Mouse (Mus musculus) bone marrow, adult 2 months (tissue): ENCODE measurements around the gene Efnb2. TPM values are rescaled to one million over a fixed set of nuclear protein-coding genes. Genes with fewer than 3 reads are reported as not detected.

Source experiments
- H3K27ac ChIP-seq: fragments of 200-500 bp; 2 replicates; pipeline ENCODE4 v1.5.1; 2012; ENCODE audit warnings: low read depth, mild to moderate bottlenecking, control low read depth, inconsistent platforms, low read length; ENCODE audit not compliant: control insufficient read depth, poor library complexity, insufficient read depth
- H3K4me1 ChIP-seq: fragments of 200-500 bp; 2 replicates; pipeline ENCODE4 v1.6.1; 2011; ENCODE audit warnings: low read length; ENCODE audit not compliant: control insufficient read depth, insufficient read depth
- H3K4me3 ChIP-seq: fragments of 200-500 bp; replicated peaks from 2 replicates; pipeline ENCODE3; 2011; ENCODE audit warnings: mild to moderate bottlenecking, low read depth, low read length, control low read depth; ENCODE audit not compliant: control insufficient read depth
- CTCF ChIP-seq: fragments of 200-500 bp; IDR thresholded peaks from 2 replicates; pipeline ENCODE4 v1.5.1; 2011; ENCODE audit warnings: low read length, control low read depth; ENCODE audit not compliant: control insufficient read depth, insufficient read depth
- POLR2A ChIP-seq: fragments of 200-500 bp; IDR thresholded peaks from 2 replicates; pipeline ENCODE4 v1.6.1; 2011; ENCODE audit warnings: low read depth, mild to moderate bottlenecking, control low read depth, low read length, borderline replicate concordance; ENCODE audit not compliant: control insufficient read depth
- WGBS: fragments of 180-500 bp; shearing (Covaris S2); methylation state at CpG from one replicate; pipeline ENCODE4 v1.1.7; 2018; 5-methylcytosine and 5-hydroxymethylcytosine counted together
- polyA plus RNA-seq: library from polyadenylated mRNA; stranded (reverse); fragments of >200 nt; gene quantifications from 2 replicates; pipeline ENCODE4 v1.2.4, GENCODE M21; 2011; ENCODE audit warnings: low replicate concordance; ENCODE audit not compliant: missing spikeins, insufficient read depth, insufficient read length

Gene Efnb2
- polyA plus RNA-seq, 1 experiment, result 2.9 TPM

GRCm38 (mm10) chr8:8611928-8612327 is 49.1 kb downstream of the Efnb2 start:
- no peak for TF ChIP-seq CTCF
- H3K27ac ChIP-seq, result no peak overlapping the region
- H3K4me1 ChIP-seq, result no peaks in the 10 kb centered on the region
- no peak overlapping the region for H3K4me3 ChIP-seq
- WGBS, result 78% methylated on average over 4 of the region's 4 CpGs

- Histone ChIP-seq H3K4me3 (no peak overlapping the region), H3K27ac (no peak overlapping the region), H3K4me1 (no peaks in the 10 kb centered on the region)
- TF ChIP-seq POLR2A (no peak), CTCF (no peak)
- 66% methylated on average over 7 of the region's 7 CpGs for WGBS
Observed at GRCm38 (mm10) chr8:8609791-8610190, 51.3 kb downstream of the Efnb2 start.

- WGBS, result 78% methylated on average over 5 of the region's 5 CpGs
- H3K27ac ChIP-seq, result no peak overlapping the region
- no peaks in the 10 kb centered on the region for H3K4me1 ChIP-seq
- no peak for TF ChIP-seq CTCF
- no peak overlapping the region for H3K4me3 ChIP-seq
Observed at GRCm38 (mm10) chr8:8609141-8609540, 51.9 kb downstream of the Efnb2 start.

GRCm38 (mm10) chr8:8605621-8606020 is 55.4 kb downstream of the Efnb2 start:
- no peak for TF ChIP-seq CTCF
- no peak for TF ChIP-seq POLR2A
- no peaks in the 10 kb centered on the region for H3K4me1 ChIP-seq
- WGBS, result 70% methylated on average over 4 of the region's 4 CpGs
- no peak overlapping the region for H3K4me3 ChIP-seq
- H3K27ac ChIP-seq, result no peak overlapping the region

DNA sequence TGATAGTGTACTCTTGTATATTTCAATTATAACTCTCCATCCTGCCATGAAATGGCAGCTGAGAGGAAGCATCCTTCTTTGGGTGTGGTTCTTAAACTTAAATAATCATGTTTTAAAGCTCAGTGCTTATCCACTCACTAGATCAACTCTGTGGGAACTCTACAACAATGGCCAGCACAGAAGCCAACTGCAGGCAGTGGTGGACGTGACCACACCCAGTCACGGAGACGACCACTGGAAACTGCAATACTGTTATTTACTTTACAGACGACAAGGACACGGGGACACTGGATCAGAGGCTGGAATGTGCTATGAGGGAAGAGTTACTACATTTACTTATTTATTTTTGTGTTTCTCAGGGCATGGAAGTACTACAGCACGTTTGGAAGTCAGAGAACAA is 57.2 kb downstream of the Efnb2 start:
- 72% methylated on average over 6 of the region's 6 CpGs for WGBS

DNA sequence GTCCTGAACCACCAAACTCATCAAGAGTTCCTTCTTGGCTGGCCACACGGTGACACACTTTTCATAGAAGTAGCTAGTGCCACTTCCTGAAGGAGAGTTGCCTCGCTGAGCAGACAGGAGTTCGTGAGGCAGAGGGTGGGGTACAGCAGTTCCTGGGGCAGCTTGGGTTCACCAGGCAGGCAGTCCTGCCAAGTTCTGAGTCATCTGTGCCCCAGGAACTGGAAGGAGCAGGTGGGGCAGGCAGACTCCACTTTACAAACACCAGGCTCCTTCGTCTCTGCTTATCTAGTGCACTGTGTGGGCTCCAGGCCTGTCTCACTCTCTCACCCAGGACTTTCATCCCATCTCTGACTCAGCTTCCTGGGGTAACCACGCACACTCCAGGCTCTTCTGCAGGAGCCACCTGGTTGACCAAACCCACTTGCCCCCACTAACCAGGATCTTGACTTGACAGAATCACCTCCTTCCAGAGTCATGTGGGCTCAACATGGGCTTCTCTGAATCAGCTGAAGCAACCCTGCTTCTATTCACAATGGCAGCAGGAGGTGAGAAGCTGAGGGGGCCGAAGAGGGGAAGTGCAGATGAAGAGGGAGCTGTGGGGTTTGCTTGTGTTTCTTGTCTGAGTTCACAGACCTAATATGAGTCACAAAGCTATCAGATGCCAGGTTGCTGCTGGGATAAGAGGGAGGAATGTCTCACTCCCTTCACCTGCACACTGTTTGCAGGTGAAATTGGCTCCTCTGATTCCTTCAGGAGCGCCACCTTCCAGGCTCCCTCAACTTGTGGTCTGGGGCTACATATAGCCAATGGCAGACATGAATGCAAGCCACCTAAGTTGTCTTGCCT is 58.2 kb downstream of the Efnb2 start:
- TF ChIP-seq CTCF (no peak), POLR2A (no peak)
- 19% methylated on average over 7 of the region's 7 CpGs for whole genome bisulfite sequencing
- H3K27ac ChIP-seq, result no peak overlapping the region
- H3K4me1 ChIP-seq, result no peaks in the 10 kb centered on the region
- H3K4me3 ChIP-seq, result no peak overlapping the region

More for the DNA sequence above, 57.2 kb downstream of the Efnb2 start:
- TF ChIP-seq POLR2A, result no peak
- TF ChIP-seq CTCF, result no peak
- no peak overlapping the region for H3K27ac ChIP-seq
- H3K4me1 ChIP-seq, result no peaks in the 10 kb centered on the region
- H3K4me3 ChIP-seq, result no peak overlapping the region

DNA sequence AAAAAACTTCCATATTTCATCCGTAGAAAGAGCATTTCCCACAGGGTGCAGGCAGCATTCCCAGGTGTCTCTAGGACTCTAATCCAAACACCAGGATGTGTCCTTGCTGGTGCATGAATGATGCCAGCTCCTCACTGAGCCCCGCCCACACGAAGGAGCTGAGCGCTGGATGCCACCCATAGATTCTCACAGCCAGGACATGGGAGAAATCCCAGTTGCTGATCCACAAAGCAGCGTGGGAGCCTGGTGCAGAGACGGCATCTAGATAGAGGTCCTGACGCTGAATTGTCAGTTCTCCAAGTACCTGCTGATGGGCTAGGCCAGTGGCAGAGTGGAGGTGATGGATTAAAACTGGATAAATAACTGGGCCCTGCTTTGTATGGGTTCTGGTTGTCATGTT is 61.1 kb downstream of the Efnb2 start:
- TF ChIP-seq CTCF (no peak), POLR2A (no peak)
- WGBS, result 85% methylated on average over 7 of the region's 7 CpGs
- Histone ChIP-seq H3K27ac (no peak overlapping the region), H3K4me1 (no peaks in the 10 kb centered on the region), H3K4me3 (no peak overlapping the region)

DNA sequence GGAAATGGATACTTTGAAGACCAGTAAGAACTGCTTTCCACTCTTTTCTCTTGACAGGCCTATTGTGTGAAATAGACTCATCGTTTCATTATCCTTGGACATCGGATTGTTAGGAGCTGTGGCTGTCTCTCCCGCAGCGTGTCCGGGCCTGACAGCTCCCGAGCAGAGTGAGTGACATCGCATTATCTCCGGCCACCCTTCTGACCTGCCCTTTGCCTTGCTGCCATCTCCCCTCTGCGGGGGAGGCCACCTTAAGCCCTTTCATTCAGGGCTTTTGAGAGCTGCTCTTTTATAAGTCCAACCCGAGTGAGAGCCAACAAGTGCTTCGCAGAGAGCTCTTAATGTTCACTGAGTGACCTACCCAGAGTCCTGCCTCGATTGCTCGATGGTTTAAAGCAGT is 63.6 kb downstream of the Efnb2 start:
- WGBS, result 84% methylated on average over 13 of the region's 13 CpGs
- H3K4me1 ChIP-seq, result no peaks in the 10 kb centered on the region
- no peak overlapping the region for H3K27ac ChIP-seq
- H3K4me3 ChIP-seq, result no peak overlapping the region
- TF ChIP-seq CTCF (no peak), POLR2A (no peak)
